Mouse (Mus musculus): ENCODE results near the gene Camk2b. TPM values are rescaled to one million over a fixed set of nuclear protein-coding genes. Genes with fewer than 3 reads are reported as not detected.
A peak's percentile ranks its signal among the peaks of the same experiment; 100 is the strongest.

The Camk2b gene
- total RNA-seq, 2 experiments from 2014 or later: 1.0 to 2.7 TPM

GRCm38 (mm10) chr11:5994880-5995279 is 71.3 kb downstream of the Camk2b start:
- no peak for ATAC-seq (replicated peaks; ENCODE audit: poor library complexity, severe bottlenecking)

GRCm38 (mm10) chr11:5994212-5994611 is 72.0 kb downstream of the Camk2b start:
- ATAC-seq (replicated peaks; ENCODE audit: poor library complexity, severe bottlenecking): no peak

DNA sequence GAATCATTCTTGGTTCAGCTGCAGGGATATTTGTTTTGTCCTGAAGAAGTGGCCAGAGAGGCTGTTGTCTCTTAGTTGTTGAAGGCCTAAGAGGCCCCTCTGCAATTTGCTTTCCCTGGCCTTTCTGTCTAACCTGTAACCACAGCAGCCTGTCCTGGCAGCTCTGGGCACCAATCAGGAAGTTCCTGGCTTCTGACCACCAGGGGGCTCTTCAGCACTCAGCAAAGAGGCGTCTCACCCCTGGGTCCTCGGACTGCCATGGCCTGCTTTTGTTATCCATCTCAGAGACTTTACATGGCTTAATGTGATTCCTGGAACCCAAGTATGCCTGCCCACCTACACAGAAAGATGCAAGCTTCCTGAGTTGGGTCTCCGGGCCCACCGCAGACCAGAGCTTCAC is 75.3 kb downstream of the Camk2b start:
- peak; percentile 73 for ATAC-seq (replicated peaks; ENCODE audit: poor library complexity, severe bottlenecking)

DNA sequence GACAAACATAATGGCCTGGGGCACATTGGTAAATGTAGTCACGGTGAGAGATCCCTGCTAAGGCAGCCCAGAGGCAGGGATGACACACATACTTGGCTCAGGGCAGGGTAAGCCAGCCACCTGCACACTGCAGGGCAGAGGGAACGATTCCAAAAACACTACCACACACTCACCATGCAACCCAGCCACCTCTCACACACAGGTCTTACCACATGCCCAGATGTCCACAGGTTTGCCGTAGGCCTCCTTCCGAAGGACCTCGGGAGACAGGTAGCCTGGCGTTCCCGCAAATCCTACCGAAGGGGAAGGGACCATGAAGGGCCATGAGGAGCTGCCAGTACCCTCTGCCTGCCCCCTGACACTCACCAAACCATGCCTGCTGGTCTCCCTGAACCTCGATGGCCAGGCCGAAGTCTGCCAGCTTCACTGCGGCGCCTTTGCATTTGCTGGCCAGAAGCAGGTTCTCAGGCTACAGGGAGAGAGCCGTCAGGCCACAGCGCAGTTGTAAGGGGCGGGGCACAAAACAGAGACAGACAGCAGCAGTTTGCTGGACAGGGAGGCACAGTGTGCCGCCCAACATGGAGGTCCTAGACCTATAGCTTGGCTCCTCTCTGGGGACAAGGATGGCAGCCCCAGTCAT is 76.1 kb downstream of the Camk2b start:
- no peak for ATAC-seq (replicated peaks; ENCODE audit: poor library complexity, severe bottlenecking)

DNA sequence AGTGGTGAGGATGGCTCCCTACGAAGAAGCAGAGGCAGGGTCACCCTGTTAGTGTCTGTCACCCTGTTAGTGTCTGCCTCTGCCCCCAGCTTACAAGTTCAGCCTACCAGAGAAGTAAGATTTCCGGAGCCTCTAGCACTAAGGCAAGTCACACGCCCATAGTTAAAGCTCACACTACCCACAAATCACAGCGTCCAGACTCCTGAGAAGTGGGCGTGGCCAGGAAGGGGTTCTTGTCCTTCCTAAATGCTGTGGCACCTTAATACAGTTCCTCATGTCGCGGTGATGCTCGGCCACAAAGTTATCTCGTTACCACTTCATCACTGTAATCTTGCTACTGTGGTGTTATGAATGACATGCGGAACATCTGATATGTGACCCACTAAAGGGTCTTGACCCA is 78.0 kb downstream of the Camk2b start:
- ATAC-seq (replicated peaks; ENCODE audit: poor library complexity, severe bottlenecking): no peak

DNA sequence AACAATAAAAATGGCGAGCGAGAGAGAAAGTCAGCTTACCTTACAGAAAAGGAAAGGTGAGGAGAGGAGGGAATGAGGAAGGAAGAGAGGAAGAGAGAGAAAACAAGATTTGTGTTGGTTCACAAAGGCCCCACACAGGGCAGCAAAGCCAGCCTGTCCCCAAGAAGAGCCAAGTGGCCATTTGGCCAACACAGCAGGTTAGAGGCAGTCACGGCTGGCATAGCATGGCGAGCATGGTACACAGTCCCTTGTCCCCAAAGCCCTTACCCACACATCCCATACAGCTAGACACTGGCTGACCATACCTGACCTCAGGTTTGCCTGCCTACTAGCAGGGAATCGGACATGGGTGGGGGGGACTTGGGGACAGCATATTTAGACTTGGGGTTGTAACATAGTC is 82.5 kb downstream of the Camk2b start:
- no peak for ATAC-seq (replicated peaks; ENCODE audit: poor library complexity, severe bottlenecking)

DNA sequence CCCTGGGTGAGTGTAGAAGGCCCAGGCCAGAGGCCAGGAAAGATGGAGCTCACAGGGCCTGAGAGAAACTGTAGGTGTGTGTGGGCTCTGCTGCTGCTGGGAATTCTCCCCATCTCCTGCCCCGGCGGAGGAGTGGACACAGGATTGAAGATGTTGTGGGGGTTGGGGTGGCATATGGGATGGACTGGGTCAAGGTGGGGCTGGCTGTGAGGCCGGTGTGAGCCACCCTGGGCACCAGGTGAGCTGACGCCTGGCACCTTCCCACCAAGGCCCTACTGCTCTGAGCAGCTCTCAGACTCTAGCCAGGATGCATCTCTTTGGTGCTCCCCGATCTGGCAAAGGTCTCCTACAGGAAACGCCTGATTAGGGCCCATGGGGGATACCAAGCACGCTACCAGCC is 84.8 kb downstream of the Camk2b start:
- ATAC-seq (replicated peaks; ENCODE audit: poor library complexity, severe bottlenecking): no peak

DNA sequence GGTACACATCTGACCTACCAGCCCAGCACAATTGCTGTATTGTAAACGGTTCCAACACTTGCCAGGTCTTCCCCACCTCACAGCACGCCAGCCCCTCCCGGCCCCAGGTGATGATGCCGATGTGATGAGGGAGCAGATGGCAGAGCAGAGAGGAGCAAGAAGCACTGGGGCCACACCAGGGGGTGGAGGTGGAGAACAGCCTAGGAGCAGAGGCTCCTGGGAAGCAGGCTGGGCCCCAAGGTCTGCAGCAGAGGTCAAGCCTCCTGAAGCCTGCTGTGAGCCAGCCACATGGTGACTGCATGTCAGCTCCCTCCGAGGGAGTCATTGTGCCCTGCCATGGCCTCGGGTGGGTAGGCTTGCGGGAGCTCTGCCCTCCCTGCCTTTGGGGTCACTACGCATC is 85.6 kb downstream of the Camk2b start:
- ATAC-seq (replicated peaks; ENCODE audit: poor library complexity, severe bottlenecking): no peak

GRCm38 (mm10) chr11:5980108-5980507 is 86.1 kb downstream of the Camk2b start:
- no peak for ATAC-seq (replicated peaks; ENCODE audit: poor library complexity, severe bottlenecking)

- ATAC-seq (replicated peaks; ENCODE audit: poor library complexity, severe bottlenecking): no peak
These were observed 87.1 kb downstream of the Camk2b start for GRCm38 (mm10) chr11:5979088-5979487.

- ATAC-seq (replicated peaks; ENCODE audit: poor library complexity, severe bottlenecking): no peak
These were observed 90.1 kb downstream of the Camk2b start for GRCm38 (mm10) chr11:5976106-5976505.

- ATAC-seq (replicated peaks; ENCODE audit: poor library complexity, severe bottlenecking): no peak
These were observed 91.1 kb downstream of the Camk2b start for GRCm38 (mm10) chr11:5975068-5975467.

- ATAC-seq (replicated peaks; ENCODE audit: poor library complexity, severe bottlenecking): peak; percentile 54
These were observed 92.1 kb downstream of the Camk2b start for GRCm38 (mm10) chr11:5974053-5974452.

DNA sequence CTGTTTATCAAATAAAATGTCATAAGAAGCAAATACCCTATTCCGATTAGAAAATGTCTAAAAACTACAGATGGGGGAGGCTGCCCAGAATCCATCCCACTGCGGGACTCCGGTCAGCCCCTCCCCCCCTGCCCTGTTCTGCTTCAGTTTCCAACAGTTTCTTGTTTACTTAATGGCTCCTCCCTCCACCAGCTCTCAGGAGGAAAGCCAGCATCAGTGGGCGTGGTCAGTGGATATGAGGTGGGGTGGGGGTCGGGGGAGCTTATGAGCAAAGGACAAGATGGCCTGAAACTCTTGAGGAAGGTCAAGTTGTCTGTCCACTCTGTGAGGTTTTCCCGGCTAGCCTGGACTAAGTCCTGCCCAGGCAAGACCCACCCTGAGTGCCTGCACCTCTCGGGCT is 93.0 kb downstream of the Camk2b start:
- ATAC-seq (replicated peaks; ENCODE audit: poor library complexity, severe bottlenecking): no peak

- no peak for ATAC-seq (replicated peaks; ENCODE audit: poor library complexity, severe bottlenecking)
These were observed 95.0 kb downstream of the Camk2b start for GRCm38 (mm10) chr11:5971202-5971601.

DNA sequence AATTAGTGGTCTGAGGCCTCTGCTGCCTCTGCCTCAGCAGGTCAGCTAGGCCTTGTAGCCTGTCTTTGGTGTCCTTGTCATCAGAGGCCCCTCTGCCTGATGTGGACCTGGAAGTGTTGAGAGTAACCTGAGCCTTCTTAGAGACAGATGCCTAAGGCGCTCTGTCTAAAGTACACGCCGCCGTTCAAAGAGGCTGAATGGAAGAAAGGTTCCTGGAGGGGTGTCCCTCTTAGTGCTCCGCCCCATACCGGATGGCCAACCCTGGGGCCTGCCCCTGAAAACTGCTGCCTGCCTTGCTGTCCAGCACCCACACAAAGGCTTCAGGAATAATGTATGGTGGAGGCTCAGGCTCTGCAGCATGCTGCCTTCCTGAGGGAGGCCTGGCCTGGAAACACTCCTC is 97.9 kb downstream of the Camk2b start:
- no peak for ATAC-seq (replicated peaks; ENCODE audit: poor library complexity, severe bottlenecking)

DNA sequence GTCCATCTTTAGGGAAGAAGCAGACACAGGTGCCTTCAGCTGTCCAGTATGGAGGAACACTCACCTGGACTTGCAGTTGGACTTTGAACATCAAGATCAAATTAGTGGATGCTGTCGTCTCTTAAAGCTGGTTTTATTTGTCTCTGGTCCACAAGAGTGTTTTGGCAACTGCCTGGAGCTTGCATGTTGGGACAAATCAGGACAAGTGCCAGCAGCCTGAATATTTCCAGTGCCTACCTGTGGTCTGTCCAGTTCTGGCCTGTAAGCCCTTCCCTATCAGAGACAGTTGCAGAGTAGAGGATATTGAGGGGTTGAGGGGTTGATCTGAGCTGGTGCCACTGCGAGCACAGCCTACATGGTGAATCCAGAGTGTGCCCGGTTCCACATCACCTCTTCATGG is 99.4 kb downstream of the Camk2b start:
- ATAC-seq (replicated peaks; ENCODE audit: poor library complexity, severe bottlenecking): no peak

GRCm38 (mm10) chr11:5965865-5966264 is 100.3 kb downstream of the Camk2b start:
- no peak for ATAC-seq (replicated peaks; ENCODE audit: poor library complexity, severe bottlenecking)

GRCm38 (mm10) chr11:5960051-5960450 is 106.1 kb downstream of the Camk2b start:
- ATAC-seq (replicated peaks; ENCODE audit: poor library complexity, severe bottlenecking): no peak

DNA sequence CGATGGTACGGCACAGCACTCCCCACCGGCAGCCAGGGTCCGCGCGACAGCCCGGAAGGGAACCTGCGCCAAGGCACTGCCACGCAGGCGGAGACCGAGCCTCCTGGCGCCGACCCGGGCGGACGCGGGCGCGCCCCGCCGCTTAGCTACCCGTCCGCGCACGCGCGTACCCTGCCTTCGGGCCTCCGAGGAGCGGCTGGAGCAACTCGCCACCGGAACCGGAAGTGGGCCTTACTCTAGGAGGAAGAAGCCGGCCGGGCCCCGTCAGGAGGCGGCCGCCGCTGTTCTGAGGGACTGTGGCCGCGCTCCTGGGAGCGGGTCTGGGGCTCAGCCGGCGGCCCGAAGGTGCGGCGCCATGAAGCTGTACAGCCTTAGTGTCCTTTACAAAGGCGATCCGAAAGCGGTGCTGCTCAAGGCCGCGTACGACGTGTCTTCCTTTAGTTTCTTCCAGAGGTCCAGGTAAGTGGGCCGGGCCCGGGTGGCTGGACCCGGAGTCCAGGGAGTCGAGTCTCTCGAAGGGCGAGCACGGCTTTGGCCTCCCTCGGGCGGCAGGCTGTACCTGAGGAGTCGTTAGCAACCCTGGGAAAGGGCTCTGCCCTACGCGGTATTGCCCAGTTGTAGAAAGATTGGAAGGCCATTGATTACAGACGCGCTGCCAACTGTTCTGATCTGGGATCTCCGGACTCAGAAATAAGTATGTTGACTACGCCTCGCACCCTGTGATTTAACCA is 110.5 kb downstream of the Camk2b start, which contains the start of gene Ykt6:
Gene Ykt6 (plus strand): TSS at position 148 of the 731 bp plus-strand sequence.
- peak; percentile 94 for ATAC-seq (replicated peaks; ENCODE audit: poor library complexity, severe bottlenecking)

DNA sequence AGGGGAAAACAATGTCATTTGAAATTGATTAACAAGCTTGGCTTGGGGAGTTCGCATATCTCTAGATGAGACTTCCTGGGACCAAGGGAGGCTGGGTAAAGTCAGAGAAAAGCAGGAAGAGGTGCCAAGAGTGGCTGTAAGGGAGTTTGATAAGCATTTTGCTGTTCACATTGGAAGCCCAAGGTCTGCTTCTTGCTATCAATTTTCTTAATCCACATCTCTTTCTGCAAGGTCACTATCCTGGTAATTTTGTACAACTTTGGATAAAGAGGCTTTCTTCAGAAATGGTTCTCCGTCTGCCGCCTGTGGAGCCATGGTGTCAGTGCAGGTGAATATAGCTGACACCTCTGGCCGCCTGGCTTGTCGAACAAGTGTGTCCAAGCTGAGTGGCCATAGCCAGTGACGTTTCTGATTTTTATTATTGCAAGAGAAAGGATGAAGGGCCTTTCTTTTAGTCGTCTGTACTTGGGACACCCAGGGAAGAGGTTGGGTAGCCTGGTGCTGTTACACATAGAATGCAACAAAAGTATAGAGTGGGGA is 111.1 kb downstream of the Camk2b start:
- peak; percentile 39 for ATAC-seq (replicated peaks; ENCODE audit: poor library complexity, severe bottlenecking)

- no peak for ATAC-seq (replicated peaks; ENCODE audit: poor library complexity, severe bottlenecking)
These were observed 111.7 kb downstream of the Camk2b start for GRCm38 (mm10) chr11:5954435-5954834.
